Mouse (Mus musculus) ES-E14 (cell line): Measurements from ENCODE around the gene Mynn. TPM values are rescaled to one million over a fixed set of nuclear protein-coding genes. Genes with fewer than 3 reads are reported as not detected.
A peak's percentile ranks its signal among the peaks of the same experiment; 100 is the strongest.

ENCODE experiments used
- DNase-seq: peaks from one replicate; pipeline ENCODE4 v3.0.0-alpha.2; 2013; ENCODE audit warnings: low read depth, low spot score
- H3K27ac ChIP-seq: 2 replicates; pipeline ENCODE4 v1.5.1; 2012; ENCODE audit warnings: low read depth, mild to moderate bottlenecking, low read length, moderate library complexity, mixed read lengths; ENCODE audit not compliant: poor library complexity, insufficient read depth, severe bottlenecking
- H3K36me3 ChIP-seq: 2 replicates; pipeline ENCODE4 v1.6.1; 2012; ENCODE audit warnings: mild to moderate bottlenecking, low read length, moderate library complexity, mixed read lengths; ENCODE audit not compliant: control insufficient read depth, poor library complexity, insufficient read depth, severe bottlenecking
- H3K4me1 ChIP-seq, 2 experiments: fragments of 150-350 bp in 1 of 2; sonication (generic) in 1 of 2; 2 replicates each; pipeline ENCODE4 v1.6.1; 2012; ENCODE audit warnings: low read length in 2 of 2, mild to moderate bottlenecking in 1 of 2, mixed read lengths in 1 of 2; ENCODE audit not compliant: control insufficient read depth in 2 of 2, insufficient read depth in 2 of 2, poor library complexity in 1 of 2
- H3K4me3 ChIP-seq, 2 experiments: fragments of 150-350 bp in 1 of 2; sonication (generic) in 1 of 2; 2 replicates each; pipeline ENCODE4 v1.5.1; 2012; ENCODE audit warnings: low read length in 2 of 2, low read depth in 1 of 2, mild to moderate bottlenecking in 1 of 2, mixed read lengths in 1 of 2; ENCODE audit not compliant: insufficient read depth in 1 of 2, poor library complexity in 1 of 2, severe bottlenecking in 1 of 2
- H3K9ac ChIP-seq: 2 replicates; pipeline ENCODE4 v1.6.1; 2012; ENCODE audit warnings: low read depth, mild to moderate bottlenecking, low read length, mixed read lengths; ENCODE audit not compliant: poor library complexity, insufficient read depth, severe bottlenecking
- H3K9me3 ChIP-seq: fragments of 150-350 bp; sonication (generic); 2 replicates; pipeline ENCODE4 v1.6.1; 2012; ENCODE audit warnings: low read depth, mild to moderate bottlenecking, low read length; ENCODE audit not compliant: control insufficient read depth, insufficient read depth
- CHD2 ChIP-seq: IDR thresholded peaks from 2 replicates; pipeline ENCODE4 v1.6.1; 2014; ENCODE audit warnings: mild to moderate bottlenecking, low read depth, low read length, inconsistent platforms
- HCFC1 ChIP-seq: IDR thresholded peaks from 2 replicates; pipeline ENCODE4 v1.6.1; 2012; ENCODE audit warnings: low read length, inconsistent platforms, borderline replicate concordance; ENCODE audit not compliant: insufficient read depth
- MAFK ChIP-seq: IDR thresholded peaks from 2 replicates; pipeline ENCODE4 v1.6.1; 2014; ENCODE audit warnings: mild to moderate bottlenecking, low read depth, low read length, inconsistent platforms; ENCODE audit not compliant: insufficient read depth
- ZC3H11A ChIP-seq: IDR thresholded peaks from 2 replicates; pipeline ENCODE4 v1.6.1; 2012; ENCODE audit warnings: low read depth, mild to moderate bottlenecking, inconsistent platforms, low read length, borderline replicate concordance
- ZNF384 ChIP-seq: IDR thresholded peaks from 2 replicates; pipeline ENCODE4 v1.6.1; 2012; ENCODE audit warnings: low read depth, low read length, inconsistent platforms
- in situ Hi-C, 2 experiments: fragments of 600-800 bp; cut with MboI; formaldehyde crosslinking; loops; one replicate each; pipeline ENCODE4 v1.15.1; 2025; ENCODE audit warnings: low sequenced_read_pairs in 2 of 2, inconsistent platforms in 1 of 2; ENCODE audit not compliant: unreplicated experiment in 2 of 2
- total RNA-seq: library from RNA; depleted of rRNA; stranded (reverse); fragments of 300-350 nt; gene quantifications from 2 replicates; pipeline ENCODE4 v1.2.3, GENCODE M21; 2012

Mynn gene
- total RNA-seq, 1 experiment: 18.5 TPM

DNA sequence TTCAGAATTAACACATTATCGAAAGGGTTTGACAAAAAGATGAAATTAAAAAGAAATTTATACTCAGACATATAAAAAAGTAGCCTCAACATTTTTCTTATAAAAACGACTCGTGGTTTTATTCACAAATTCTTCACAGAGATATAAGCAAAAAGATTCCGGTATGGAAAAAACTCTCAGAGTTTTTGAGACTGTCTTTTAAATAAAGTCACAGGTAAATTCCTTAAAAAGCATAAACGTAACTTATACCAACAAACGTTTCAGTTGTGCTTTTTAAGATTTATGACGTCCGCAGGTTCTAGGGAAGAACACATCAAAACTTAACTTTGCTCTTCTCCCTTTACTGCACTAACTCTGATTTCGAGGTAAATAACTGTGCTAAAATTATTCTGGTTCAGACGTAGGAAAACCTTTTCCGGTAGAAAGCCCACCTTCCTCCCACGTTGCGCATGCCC lies 228 bp upstream of the Mynn start:
- TF ChIP-seq MAFK (no peak), CHD2 (no peak), HCFC1 (no peak), ZNF384 (no peak), ZC3H11A (no peak)
- Histone ChIP-seq H3K4me1 (peaks cover 0 to 3% of the 10 kb centered on the region in 2 experiments; a peak in 1 of 4 replicates), H3K27ac (no peak overlapping the region; the same call in 1 of the 2 replicates), H3K9ac (no peak overlapping the region), H3K9me3 (no peaks in the 10 kb centered on the region), H3K36me3 (peaks cover 5% of the 10 kb centered on the region; the same call in 1 of the 2 replicates), H3K4me3 (peak overlapping the region; percentile 91 to 97)
- in situ Hi-C loops: no loop called here
- DNase-seq: no peak

DNA sequence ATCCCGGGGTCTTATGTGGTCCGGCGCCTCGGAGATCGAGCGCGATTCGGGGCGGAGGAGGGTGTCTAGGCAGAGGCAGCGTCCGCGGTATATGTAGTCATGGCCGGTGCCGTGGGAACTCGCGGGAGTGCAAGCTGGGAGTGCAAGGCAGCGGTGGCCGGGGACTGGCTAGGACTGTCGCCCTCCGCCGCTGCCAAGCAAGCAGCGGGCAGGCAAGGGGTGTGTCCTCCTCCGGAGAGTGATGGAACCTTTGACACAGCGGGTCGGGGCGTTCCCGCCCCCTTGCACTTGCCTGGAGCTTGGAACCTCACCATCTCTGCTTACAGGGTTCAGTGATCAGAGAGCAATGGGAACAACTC lies 854 bp downstream of the Mynn start:
- Histone ChIP-seq H3K36me3 (peaks cover 11% of the 10 kb centered on the region; the same call in 1 of the 2 replicates), H3K9ac (peak overlapping the region; percentile 96), H3K27ac (peak overlapping the region; percentile 89), H3K4me1 (peaks cover 0 to 5% of the 10 kb centered on the region in 2 experiments; a peak in 1 of 4 replicates), H3K9me3 (no peaks in the 10 kb centered on the region), H3K4me3 (peak overlapping the region; percentile 91 to 97)
- no peak for TF ChIP-seq CHD2
- TF ChIP-seq ZC3H11A: 0 out of 2 replicates have a peak, but pooled peaks have one; percentile 1
- in situ Hi-C loops: no loop called here
- DNase-seq: no peak

DNA sequence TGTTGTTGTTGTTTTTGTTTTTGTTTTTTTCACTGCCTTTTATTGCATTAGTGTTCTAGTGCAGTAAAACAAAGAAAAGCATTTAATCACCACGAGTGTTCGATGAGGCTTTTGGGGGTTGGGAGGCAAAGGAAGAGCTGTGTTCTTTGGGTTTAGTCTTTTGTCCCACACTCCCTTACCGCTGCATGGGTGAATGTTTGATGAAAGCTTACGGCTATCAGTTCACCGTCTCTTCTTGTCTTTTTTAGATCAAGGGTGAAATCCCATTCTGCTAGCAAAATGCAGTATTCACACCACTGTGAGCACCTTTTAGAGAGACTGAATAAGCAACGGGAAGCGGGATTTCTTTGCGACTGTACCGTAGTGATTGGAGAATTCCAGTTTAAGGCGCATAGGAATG lies 1.4 kb downstream of the Mynn start:
- Histone ChIP-seq H3K9me3 (no peaks in the 10 kb centered on the region), H3K27ac (no peak overlapping the region), H3K4me3 (peak overlapping the region; percentile 91 to 97), H3K9ac (peak overlapping the region; percentile 50; the same call in 1 of the 2 replicates), H3K4me1 (peaks cover 0 to 5% of the 10 kb centered on the region in 2 experiments; a peak in 1 of 4 replicates), H3K36me3 (peaks cover 13% of the 10 kb centered on the region; the same call in 1 of the 2 replicates)
- TF ChIP-seq ZNF384: no peak
- no peak for TF ChIP-seq ZC3H11A
- no peak for TF ChIP-seq MAFK
- TF ChIP-seq HCFC1: no peak
- no peak for TF ChIP-seq CHD2
- in situ Hi-C loops: no loop called here
- DNase-seq: no peak

DNA sequence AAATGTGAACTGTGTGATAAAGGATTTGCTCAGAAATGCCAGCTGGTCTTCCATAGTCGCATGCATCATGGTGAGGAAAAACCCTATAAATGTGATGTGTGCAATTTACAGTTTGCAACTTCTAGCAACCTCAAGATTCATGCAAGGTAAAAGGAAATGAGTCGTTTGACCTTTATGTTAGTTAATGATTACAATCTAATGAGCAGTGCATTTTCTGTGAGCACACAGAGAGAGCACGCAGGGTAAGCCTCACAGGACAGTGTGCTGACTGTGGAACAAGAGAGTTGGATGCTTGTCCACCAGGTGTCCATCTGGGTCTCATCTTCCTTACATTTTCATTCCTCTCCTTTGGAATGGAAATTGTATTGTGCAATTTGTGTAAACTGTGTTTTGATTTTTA lies 7.1 kb downstream of the Mynn start:
- H3K4me1 ChIP-seq: peaks cover 0 to 10% of the 10 kb centered on the region in 2 experiments; a peak in 1 of 4 replicates
- DNase-seq: no peak
- in situ Hi-C loops: no loop called here
- H3K4me3 ChIP-seq: no peak overlapping the region
- H3K9me3 ChIP-seq: no peaks in the 10 kb centered on the region
- H3K9ac ChIP-seq: no peak overlapping the region
- no peak overlapping the region for H3K27ac ChIP-seq
- TF ChIP-seq ZNF384: no peak
- no peak for TF ChIP-seq CHD2
- TF ChIP-seq MAFK: no peak
- H3K36me3 ChIP-seq: peaks cover 35% of the 10 kb centered on the region

DNA sequence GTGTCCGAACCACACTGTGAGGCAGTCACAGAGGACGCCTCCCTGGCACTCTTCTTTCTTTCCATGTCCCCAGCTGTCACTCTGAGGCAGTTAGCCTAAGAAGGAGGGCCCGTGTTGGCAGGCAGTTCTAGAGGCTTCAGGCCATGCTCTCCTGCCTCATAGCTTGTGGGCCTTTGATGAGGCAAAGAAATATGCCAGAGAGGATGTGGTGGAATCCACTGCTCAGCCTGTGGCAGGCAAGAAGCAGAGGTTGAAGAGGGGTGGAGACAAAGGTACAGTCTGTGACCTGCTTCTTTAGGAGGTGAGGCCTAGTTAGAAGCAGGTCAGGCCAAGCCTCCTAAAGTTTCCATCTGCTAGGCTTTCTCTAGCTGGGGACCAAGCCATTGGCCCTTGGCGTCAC lies 9.1 kb downstream of the Mynn start:
- Histone ChIP-seq H3K4me1 (peaks cover 0 to 7% of the 10 kb centered on the region in 2 experiments; a peak in 1 of 4 replicates), H3K9me3 (no peaks in the 10 kb centered on the region), H3K4me3 (no peak overlapping the region), H3K36me3 (peaks cover 38% of the 10 kb centered on the region), H3K27ac (no peak overlapping the region), H3K9ac (no peak overlapping the region)
- TF ChIP-seq CHD2 (no peak), ZC3H11A (no peak), MAFK (no peak), ZNF384 (no peak)
- DNase-seq: no peak
- in situ Hi-C loops: no loop called here
